Mouse (Mus musculus) heart, postnatal 36 days (tissue): ENCODE results near the gene Cxcl1. TPM values are rescaled to one million over a fixed set of nuclear protein-coding genes. Genes with fewer than 3 reads are reported as not detected.

ENCODE experiments used
- total RNA-seq, 2 experiments: library from RNA; stranded (reverse); gene quantifications; 2 replicates each; pipeline ENCODE4 v1.2.3; 2021

The Cxcl1 gene
- total RNA-seq, 2 experiments from 2014 or later, result 0.30 to 0.50 TPM

Other genes starting within 250 kb of the Cxcl1 start
- under 1 TPM in 1 of 2 experiments, not detected in 1; 0.31 TPM for gene Cxcl5, start 131.9 kb upstream of the Cxcl1 start, total RNA-seq
- 10 to 100 TPM in 1 of 2 experiments, 1 to 10 TPM in 1; 8.7 to 11.2 TPM for gene Ppbp, start 122.7 kb upstream of the Cxcl1 start, total RNA-seq
- 10 to 100 TPM; 32.9 to 36.9 TPM for gene Pf4, start 118.8 kb upstream of the Cxcl1 start, total RNA-seq
- not detected for gene Cxcl3, start 105.1 kb upstream of the Cxcl1 start, total RNA-seq
- not detected for gene Cxcl15, start 96.7 kb upstream of the Cxcl1 start, total RNA-seq
- not detected for gene Cxcl2, start 12.6 kb downstream of the Cxcl1 start, total RNA-seq
- gene Mthfd2l, start 39.9 kb downstream of the Cxcl1 start, total RNA-seq, result 10 to 100 TPM in 1 of 2 experiments, 1 to 10 TPM in 1; 9.5 to 10.0 TPM
- gene Epgn, start 136.2 kb downstream of the Cxcl1 start, total RNA-seq, result under 1 TPM; 0.33 to 0.46 TPM
- gene Ereg, start 183.4 kb downstream of the Cxcl1 start, total RNA-seq, result under 1 TPM in 1 of 2 experiments, not detected in 1; 0.11 TPM
- not detected for gene Areg, start 248.4 kb downstream of the Cxcl1 start, total RNA-seq